Mouse (Mus musculus) mature B cell (primary cell): Measurements from ENCODE around the gene Stx8.

ENCODE experiments used
- in situ Hi-C: fragments of 300-500 bp; cut with MboI; formaldehyde crosslinking; loops from 2 replicates; pipeline ENCODE4 v1.14.3; 2019

Gene Stx8

GRCm38 (mm10) chr11:68035303-68035891 is 69.4 kb downstream of the Stx8 start:
- in situ Hi-C loops, result no loop called here

GRCm38 (mm10) chr11:68036133-68036959 is 70.4 kb downstream of the Stx8 start:
- in situ Hi-C loops, result no loop called here

- in situ Hi-C loops, result no loop called here
These were observed 71.1 kb downstream of the Stx8 start for GRCm38 (mm10) chr11:68037093-68037492.

GRCm38 (mm10) chr11:68038101-68038500 is 72.1 kb downstream of the Stx8 start:
- in situ Hi-C loops, result no loop called here

DNA sequence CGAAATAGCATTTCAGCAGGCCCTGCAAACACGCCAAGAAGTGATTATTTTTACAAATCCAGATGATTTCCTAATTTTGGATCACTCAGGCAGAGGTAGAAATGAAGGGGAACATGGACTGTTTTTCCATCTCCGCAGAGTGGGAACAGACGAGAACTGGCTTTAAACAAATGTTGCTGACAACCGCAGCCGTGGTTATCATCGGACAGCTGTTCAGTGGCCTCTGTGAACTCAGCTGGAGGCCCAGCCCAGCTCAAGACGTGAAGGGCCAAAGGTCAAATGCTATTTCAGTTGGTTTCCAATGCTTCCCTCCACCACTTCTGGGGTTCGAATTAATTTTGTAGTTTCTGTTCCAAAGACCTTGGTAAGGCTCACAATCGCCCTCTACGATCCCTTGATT is 78.2 kb downstream of the Stx8 start:
- in situ Hi-C loops, result no loop called here

DNA sequence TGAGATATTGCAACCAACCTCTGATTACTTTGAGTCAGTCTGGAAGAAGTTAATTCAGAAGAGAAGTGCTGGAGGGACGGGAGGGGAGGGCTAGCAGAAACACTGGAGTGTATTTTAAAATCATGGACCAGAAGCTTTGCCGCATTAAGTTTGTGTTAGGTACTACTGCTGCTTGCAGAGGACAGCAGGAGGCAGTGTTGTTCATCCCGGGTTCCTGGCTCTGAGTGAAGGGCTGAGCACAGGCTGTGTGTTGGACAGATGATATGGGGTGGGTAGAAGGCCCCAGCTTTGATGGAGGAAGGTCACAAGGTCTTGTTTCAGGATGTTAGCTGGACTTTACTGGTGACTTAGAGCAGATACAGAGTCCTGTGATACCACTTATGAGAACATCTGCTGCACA is 80.9 kb downstream of the Stx8 start:
- in situ Hi-C loops, result no loop called here

DNA sequence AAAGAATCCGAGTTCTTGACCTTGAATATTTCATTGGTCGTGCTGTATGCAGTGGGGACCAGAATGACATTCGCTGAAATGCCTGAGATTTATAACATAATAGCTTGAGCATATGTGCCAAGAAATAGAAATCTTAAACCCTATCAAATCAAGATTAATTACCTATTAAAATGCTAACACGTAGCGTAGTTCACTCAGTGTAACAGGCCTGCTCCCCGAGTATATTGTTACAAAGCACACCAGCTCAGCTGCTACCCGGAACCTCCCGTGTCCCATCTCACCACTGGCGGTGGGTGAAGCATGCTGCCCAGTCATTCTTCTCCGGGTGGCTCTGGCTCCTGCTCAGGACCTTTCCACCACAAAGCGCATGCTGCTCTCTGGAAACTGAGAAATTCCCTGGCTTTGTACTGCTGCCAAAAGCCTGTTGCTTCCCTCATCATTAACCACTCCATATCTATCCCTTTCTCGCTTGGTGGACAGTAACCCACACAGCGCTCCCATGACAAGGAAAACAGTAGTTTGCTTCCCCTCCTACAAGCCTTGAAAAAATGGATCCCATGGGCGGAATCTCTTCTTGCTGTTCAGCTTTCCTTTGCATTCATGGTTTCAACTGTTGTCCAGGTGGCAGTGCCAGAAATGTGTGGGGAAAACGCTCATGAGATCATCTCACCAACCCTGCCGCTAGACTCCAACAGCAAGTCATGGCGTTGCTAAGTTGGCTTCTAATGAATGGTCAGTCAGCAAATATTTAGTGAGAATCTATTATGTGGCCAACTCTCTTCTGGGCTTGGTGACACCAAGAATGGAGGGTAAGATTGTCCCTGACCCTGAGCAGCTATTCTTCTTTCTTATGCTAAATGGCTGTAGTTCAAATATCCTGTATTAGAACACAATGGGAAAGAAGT is 83.5 kb downstream of the Stx8 start:
- in situ Hi-C loops, result no loop called here

GRCm38 (mm10) chr11:68050725-68051124 is 84.7 kb downstream of the Stx8 start:
- in situ Hi-C loops, result no loop called here

DNA sequence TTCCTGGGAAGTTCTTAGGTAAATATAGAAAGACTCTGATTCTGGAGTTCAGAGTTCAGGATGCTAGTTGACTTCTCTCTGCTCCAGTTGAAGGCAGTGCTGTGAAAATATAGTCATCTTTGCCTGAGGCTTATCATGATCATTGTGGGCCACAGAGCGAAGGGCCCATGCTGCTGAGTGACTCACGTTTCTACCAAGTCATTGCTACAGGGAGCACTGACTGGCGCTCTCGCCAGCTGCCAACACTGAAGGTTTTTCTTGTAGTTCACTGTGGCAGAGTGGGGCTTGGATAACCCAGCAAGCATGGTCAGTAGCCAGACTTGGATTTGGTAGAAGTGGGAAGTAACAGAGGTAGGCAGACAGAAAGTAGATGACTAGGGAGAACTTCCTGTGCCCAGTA is 85.3 kb downstream of the Stx8 start:
- in situ Hi-C loops, result no loop called here

DNA sequence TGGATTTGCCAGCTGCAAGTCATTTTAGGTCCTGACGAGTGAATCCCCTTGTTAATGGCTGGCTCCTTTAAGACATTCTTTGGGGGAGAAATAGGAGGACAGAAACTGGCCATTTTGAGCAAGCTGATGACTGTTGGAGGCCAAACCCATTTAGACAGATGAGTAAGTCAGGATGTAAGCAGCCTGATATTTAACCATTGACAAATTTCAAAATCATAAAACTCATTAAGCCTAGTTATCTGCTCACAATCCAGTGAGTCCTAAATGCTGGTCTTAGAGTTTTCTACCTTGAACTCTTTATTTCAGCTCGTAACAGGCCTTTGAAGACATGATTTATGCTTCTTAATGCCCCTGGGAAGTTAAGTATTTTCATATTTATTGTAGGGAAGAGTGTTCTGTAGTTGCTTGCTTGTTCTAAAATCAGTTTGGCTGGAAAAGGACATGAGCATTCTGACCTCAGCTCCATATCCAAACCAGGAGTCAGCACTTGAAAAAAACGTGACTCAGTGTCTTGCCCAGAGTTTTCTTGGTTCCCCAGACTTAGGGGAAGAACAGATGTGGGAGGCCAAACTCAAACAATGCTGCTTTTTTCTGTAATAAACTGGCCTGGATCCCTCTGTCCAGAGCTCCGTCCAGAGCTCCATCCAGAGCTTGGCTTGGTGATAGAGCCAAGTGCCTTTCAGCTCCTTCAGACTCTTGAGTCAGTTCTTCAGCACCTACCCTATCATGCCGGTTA is 92.6 kb downstream of the Stx8 start:
- in situ Hi-C loops, result no loop called here

- in situ Hi-C loops, result no loop called here
These were observed 94.7 kb downstream of the Stx8 start for GRCm38 (mm10) chr11:68060651-68061050.

DNA sequence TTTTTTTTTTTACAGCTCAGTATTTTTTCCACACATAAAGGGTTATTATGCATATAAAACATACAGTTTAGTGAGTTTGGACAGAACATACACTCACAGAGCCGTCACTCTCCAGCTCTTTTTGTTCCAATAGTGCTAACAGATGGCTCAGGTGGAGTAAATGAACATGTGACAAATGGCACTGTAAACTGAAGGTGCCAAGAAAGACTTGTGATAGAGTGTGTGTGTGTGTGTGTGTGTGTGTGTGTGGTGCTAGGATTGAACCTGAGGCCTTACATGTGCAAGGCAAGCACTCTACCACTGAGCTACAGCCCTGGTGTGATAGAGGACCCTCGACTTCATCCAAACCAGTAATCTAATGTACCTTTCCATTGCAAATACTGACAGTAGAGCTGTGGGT is 96.1 kb downstream of the Stx8 start:
- in situ Hi-C loops, result no loop called here

- in situ Hi-C loops, result no loop called here
These were observed 101.8 kb downstream of the Stx8 start for GRCm38 (mm10) chr11:68067806-68068205.

DNA sequence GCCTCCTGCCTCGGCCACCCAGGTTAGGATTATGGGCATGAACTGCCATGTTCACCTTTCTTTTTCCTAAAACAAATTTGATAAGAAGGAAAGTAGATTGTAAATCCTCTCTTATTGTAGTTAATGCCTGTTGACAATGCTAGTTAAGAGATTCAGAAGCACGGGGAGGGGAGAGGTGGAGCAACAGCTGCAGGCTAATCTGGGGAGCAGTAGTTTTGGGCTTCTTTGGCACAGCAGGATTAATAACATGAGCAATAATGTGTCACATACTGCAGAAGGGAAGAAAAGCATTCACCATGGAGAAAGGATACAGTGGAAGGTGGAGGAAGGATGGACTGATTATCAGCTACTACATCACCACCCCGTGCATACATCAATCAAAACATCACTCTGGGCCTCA is 104.1 kb downstream of the Stx8 start:
- in situ Hi-C loops, result no loop called here

GRCm38 (mm10) chr11:68071836-68072235 is 105.8 kb downstream of the Stx8 start:
- in situ Hi-C loops, result no loop called here

GRCm38 (mm10) chr11:68072597-68073210 is 106.7 kb downstream of the Stx8 start:
- in situ Hi-C loops, result no loop called here

DNA sequence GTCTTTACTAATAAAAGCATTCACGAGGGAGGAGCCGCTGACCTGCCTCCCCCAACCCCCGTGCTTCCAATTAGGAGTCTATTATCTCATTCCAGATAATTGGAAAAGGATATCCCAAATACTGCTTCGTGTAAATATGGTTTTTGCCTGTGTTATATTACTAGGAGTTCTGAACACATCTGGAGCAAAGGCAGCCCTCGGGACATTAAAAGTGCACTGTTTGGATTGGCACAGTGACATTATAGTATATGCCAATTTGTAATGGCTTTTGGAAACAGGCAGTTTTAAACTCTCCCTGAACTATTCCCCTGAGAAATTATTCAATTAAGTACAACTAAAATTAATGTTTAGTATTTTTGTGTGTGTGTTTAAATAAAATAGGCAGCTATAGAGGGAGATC is 108.7 kb downstream of the Stx8 start:
- in situ Hi-C loops, result no loop called here

GRCm38 (mm10) chr11:68075331-68075730 is 109.3 kb downstream of the Stx8 start:
- in situ Hi-C loops, result no loop called here

DNA sequence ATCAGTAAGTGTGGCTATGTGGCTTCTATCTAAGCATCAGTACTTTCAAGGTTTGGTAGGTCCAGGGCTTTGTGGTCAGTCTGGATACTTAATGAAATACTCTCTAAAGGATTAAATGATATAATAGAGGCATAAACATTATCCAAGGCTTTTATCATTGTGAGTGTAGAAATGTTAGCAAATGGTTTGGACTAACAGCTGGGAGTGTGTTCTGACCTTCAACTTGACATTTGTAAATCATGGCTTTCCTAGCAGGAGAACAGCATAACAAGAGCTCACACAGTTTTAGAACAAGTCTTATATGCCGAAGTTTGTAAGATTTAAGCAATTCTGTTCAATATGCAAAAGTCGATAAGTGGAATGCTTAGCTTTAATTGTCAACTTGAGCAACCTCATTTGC is 113.8 kb downstream of the Stx8 start:
- in situ Hi-C loops, result no loop called here

GRCm38 (mm10) chr11:68080999-68081398 is 115.0 kb downstream of the Stx8 start:
- in situ Hi-C loops, result no loop called here

DNA sequence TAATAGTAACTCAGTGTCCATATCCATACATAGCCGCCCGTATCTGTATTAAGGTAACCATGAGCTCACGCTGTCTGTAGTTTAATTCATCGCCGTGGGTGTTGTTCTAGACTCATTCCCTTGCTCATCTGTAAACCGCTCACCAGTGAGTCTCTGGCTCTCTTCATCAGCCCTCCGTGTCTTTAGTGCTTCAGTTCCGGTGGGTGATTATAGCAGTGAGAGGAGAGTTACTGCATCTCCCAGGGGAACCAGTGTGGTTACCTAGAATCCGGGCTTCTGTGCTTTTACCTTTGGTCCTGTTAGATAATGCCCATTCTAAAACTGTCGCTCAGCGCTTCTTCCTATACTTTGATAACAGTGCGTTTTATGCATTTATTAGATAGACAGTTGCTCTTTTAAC is 116.8 kb downstream of the Stx8 start:
- in situ Hi-C loops, result no loop called here
